19 mouse cellular contexts compared by ENCODE assay signal in the genomic region with DNA sequence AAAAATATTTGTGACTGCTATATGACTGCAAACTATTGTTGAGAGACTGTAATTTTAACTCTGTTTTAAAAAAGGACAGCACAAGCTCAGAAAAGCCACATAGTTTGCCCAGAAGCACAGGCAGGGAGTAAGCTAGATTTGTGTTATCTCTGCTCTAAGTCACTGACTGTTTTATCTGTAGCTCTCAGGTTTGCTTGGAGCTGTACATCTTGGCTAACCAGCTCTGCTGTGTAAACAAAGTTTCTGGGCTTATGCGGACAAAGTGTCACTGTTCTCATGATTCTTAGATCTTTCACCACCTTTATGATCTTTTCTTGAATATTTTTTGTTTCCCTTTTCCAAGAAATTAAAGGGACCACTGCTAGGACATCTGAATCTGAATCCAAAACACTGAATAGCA.
A peak's percentile ranks its signal among the peaks of the same experiment; 100 is the strongest.
DNase-seq lines count a peak whose midpoint lies in the region; TF ChIP-seq lines count a peak whose summit lies in the region.
"Had no signal": no experiment of that assay in that cellular context is flagged by ENCODE, and none has a peak within 500 bp of the region (broad histone marks: within the 10 kb centered on the region; RNA-seq: fewer than 3 reads in every experiment).

No protein-coding gene starts in this region.

- H3K9me3 ChIP-seq in MEL (replicated peaks; ENCODE audit: insufficient read depth, low read length) = no peaks in the 10 kb centered on the region
- H3K9me3 ChIP-seq: embryonic facial prominence, embryonic 10.5 days; embryonic facial prominence, embryonic 12.5 days; forebrain, embryonic 13.5 days; forebrain, embryonic 15.5 days had no signal

- TF ChIP-seq EP300 in MEL (IDR thresholded peaks at IDR 0.05; ENCODE audit: low read depth in 1 of 2, low read length in 2 of 2) = peak; percentile 96 to 98

- no peak for TF ChIP-seq CTCF in MEL (IDR thresholded peaks at IDR 0.05 in 2 of 3, conservative IDR thresholded peaks at IDR 0.05 in 1 of 3; ENCODE audit: control insufficient read depth in 1 of 3, insufficient read depth in 1 of 3, low read depth in 2 of 3, low read length in 3 of 3, poor library complexity in 1 of 3, severe bottlenecking in 1 of 3)
- TF ChIP-seq CTCF in left cerebral cortex, adult 2 months (IDR thresholded peaks at IDR 0.05) = no peak

- no peaks in the 10 kb centered on the region for H3K79me2 ChIP-seq in MEL (ENCODE audit: control insufficient read depth, insufficient read depth, low read length, poor library complexity)

- peak overlapping the region; percentile 65 for H3K27ac ChIP-seq in MEL (ENCODE audit: control insufficient read depth, low read depth, low read length)
- H3K27ac ChIP-seq in left cerebral cortex, adult 2 months = no peak overlapping the region
- H3K27ac ChIP-seq: embryonic facial prominence, embryonic 10.5 days; embryonic facial prominence, embryonic 12.5 days; forebrain, embryonic 13.5 days; forebrain, embryonic 15.5 days had no signal

- H3K36me3 ChIP-seq in MEL (ENCODE audit: control insufficient read depth in 1 of 2, insufficient read depth in 2 of 2, low read length in 2 of 2) = peaks cover 0 to 14% of the 10 kb centered on the region in 2 experiments; a peak in 2 of 4 replicates
- H3K36me3 ChIP-seq: embryonic facial prominence, embryonic 10.5 days; embryonic facial prominence, embryonic 12.5 days; forebrain, embryonic 15.5 days had no signal

- H3K4me1 ChIP-seq in MEL (ENCODE audit: control insufficient read depth in 1 of 2, insufficient read depth in 2 of 2, low read length in 2 of 2) = peaks cover 2 to 13% of the 10 kb centered on the region in 2 experiments; a peak in 2 of 4 replicates
- H3K4me1 ChIP-seq: embryonic facial prominence, embryonic 10.5 days; embryonic facial prominence, embryonic 12.5 days; forebrain, embryonic 13.5 days; forebrain, embryonic 15.5 days had no signal

- no peak overlapping the region for H3K9ac ChIP-seq in MEL (ENCODE audit: control insufficient read depth, low read depth, low read length, poor library complexity, severe bottlenecking)
- H3K9ac ChIP-seq: embryonic facial prominence, embryonic 12.5 days; forebrain, embryonic 13.5 days; forebrain, embryonic 15.5 days; forebrain, postnatal 0 days had no signal

- intact Hi-C loops in left cerebral cortex, adult 2 months (cut with DNase I) = no loop called here

- no peak overlapping the region for H3K4me3 ChIP-seq in MEL (ENCODE audit: control insufficient read depth in 1 of 2, insufficient read depth in 1 of 2, low read depth in 2 of 2, low read length in 2 of 2)
- H3K4me3 ChIP-seq in left cerebral cortex, adult 2 months = no peak overlapping the region
- H3K4me3 ChIP-seq: embryonic facial prominence, embryonic 10.5 days; embryonic facial prominence, embryonic 12.5 days; forebrain, embryonic 13.5 days; forebrain, embryonic 15.5 days had no signal

- no peaks in the 10 kb centered on the region for H3K27me3 ChIP-seq in MEL (ENCODE audit: control insufficient read depth in 1 of 2, insufficient read depth in 2 of 2, low read length in 2 of 2)
- H3K27me3 ChIP-seq: embryonic facial prominence, embryonic 12.5 days; forebrain, embryonic 13.5 days; forebrain, embryonic 15.5 days; Patski had no signal

- peak; percentile 81 for DNase-seq in MEL (ENCODE audit: low read depth, low spot score)
- DNase-seq in c-Kit-positive CD71-positive TER-119-negative erythroid progenitor cells, embryonic 14.5 days (ENCODE audit: low read depth) = peak; percentile 34
- no peak for DNase-seq in left cerebral cortex, adult 2 months (ENCODE audit: extremely low spot score in 1 of 2, low spot score in 2 of 2)
- no peak for DNase-seq in ovary, adult 18-20 months (ENCODE audit: low spot score)
- no peak for DNase-seq in ovary, postnatal 14 days (ENCODE audit: low spot score)
- DNase-seq: adrenal gland, adult 8-10 months; adrenal gland, postnatal 14 days; adrenal gland, postnatal 36 days; cerebellum, adult 11-12 months; cerebellum, adult 2 months; cerebellum, adult 9-10 months; cerebellum, postnatal 10 days; cerebellum, postnatal 25 days; forebrain, postnatal 0 days had no signal

- no peak for TF ChIP-seq POLR2A in MEL (IDR thresholded peaks at IDR 0.05; ENCODE audit: control insufficient read depth in 1 of 2, insufficient read depth in 1 of 2, low read depth in 1 of 2, low read length in 2 of 2, poor library complexity in 1 of 2)

- no peak for TF ChIP-seq RAD21 in MEL (IDR thresholded peaks at IDR 0.05; ENCODE audit: low read depth, low read length)

TF ChIP-seq in MEL, 35 proteins besides CTCF, POLR2A, EP300 and RAD21:
- TF ChIP-seq TAL1 (IDR thresholded peaks at IDR 0.05; ENCODE audit: low read length) (peak; percentile 97), MXI1 (IDR thresholded peaks at IDR 0.05; ENCODE audit: low read depth, low read length) (peak; percentile 28; the same call in 1 of the 2 replicates), JUND (IDR thresholded peaks at IDR 0.05; ENCODE audit: low read depth, low read length) (no peak), ETS1 (IDR thresholded peaks at IDR 0.05; ENCODE audit: low read depth, low read length) (peak; percentile 86), MAX (IDR thresholded peaks at IDR 0.05; ENCODE audit: low read length) (no peak), TCF12 (IDR thresholded peaks at IDR 0.05; ENCODE audit: low read depth, low read length) (peak; percentile 99), ZMIZ1 (IDR thresholded peaks at IDR 0.05; ENCODE audit: low read depth, low read length) (no peak), ZC3H11A (IDR thresholded peaks at IDR 0.05; ENCODE audit: low read depth, low read length) (no peak), RCOR1 (IDR thresholded peaks at IDR 0.05; ENCODE audit: low read depth, low read length) (peak; percentile 98), POLR2AphosphoS2 (IDR thresholded peaks at IDR 0.05; ENCODE audit: low read length) (no peak), E2F4 (IDR thresholded peaks at IDR 0.05; ENCODE audit: borderline replicate concordance, low read depth, low read length) (no peak), MYC (IDR thresholded peaks at IDR 0.05; ENCODE audit: low read depth, low read length) (0 out of 2 replicates have a peak, but pooled peaks have one; percentile 17), SIN3A (IDR thresholded peaks at IDR 0.05; ENCODE audit: low read length) (peak; percentile 59), UBTF (IDR thresholded peaks at IDR 0.05; ENCODE audit: borderline replicate concordance, insufficient read depth, low read depth, low read length) (no peak), KAT2A (conservative IDR thresholded peaks at IDR 0.05; ENCODE audit: low read depth, low read length) (no peak), ZNF384 (IDR thresholded peaks at IDR 0.05; ENCODE audit: low read depth, low read length) (no peak), ZKSCAN1 (IDR thresholded peaks at IDR 0.05; ENCODE audit: low read depth, low read length) (no peak), GATA1 (IDR thresholded peaks at IDR 0.05; ENCODE audit: low read depth, low read length) (peak; percentile 98), MAFK (IDR thresholded peaks at IDR 0.05; ENCODE audit: borderline replicate concordance, low read depth, low read length) (0 out of 2 replicates have a peak, but pooled peaks have one; percentile 34), BHLHE40 (IDR thresholded peaks at IDR 0.05; ENCODE audit: borderline replicate concordance, low read depth, low read length) (peak; percentile 66; the same call in 1 of the 2 replicates)

Comparison
In these comparisons a context has a peak if more than half of its experiments do, and no peak if none do; other contexts are left out.
1. DNase-seq: peak in MEL (single experiment) and c-Kit-positive CD71-positive TER-119-negative erythroid progenitor cells, embryonic 14.5 days (single experiment); none in left cerebral cortex, adult 2 months (0 of 2), ovary, adult 18-20 months (single experiment) and ovary, postnatal 14 days (single experiment).